Mouse (Mus musculus) forebrain, embryonic 10.5 days (tissue): ENCODE measurements at regions not wholly inside any gene's neighbourhood (a gene's known extent, or its start where the extent isn't known, plus 50 kb on each side); places are given as distances from the start of the nearest gene placed in this dataset.

ENCODE experiments used
- DNase-seq: peaks from one replicate; pipeline ENCODE4 v3.0.0-alpha.2; 2017; ENCODE audit warnings: low spot score; ENCODE audit errors: extremely low spot score
- H3K27ac ChIP-seq: fragments of 300-500 bp; sonication (generic); 2 replicates; pipeline ENCODE4 v1.5.1; 2016; ENCODE audit warnings: mild to moderate bottlenecking
- H3K27me3 ChIP-seq: fragments of 300-500 bp; sonication (generic); 2 replicates; pipeline ENCODE4 v1.6.1; 2016; ENCODE audit warnings: mild to moderate bottlenecking; ENCODE audit not compliant: poor library complexity, severe bottlenecking
- H3K36me3 ChIP-seq: fragments of 300-500 bp; sonication (generic); replicated peaks from 2 replicates; pipeline ENCODE4 v1.6.1; 2016; ENCODE audit warnings: mild to moderate bottlenecking, moderate library complexity
- H3K4me1 ChIP-seq: fragments of 300-500 bp; sonication (generic); 2 replicates; pipeline ENCODE4 v1.6.1; 2016
- H3K4me3 ChIP-seq: fragments of 300-500 bp; sonication (generic); 2 replicates; pipeline ENCODE4 v1.5.1; 2016; ENCODE audit warnings: mild to moderate bottlenecking, moderate library complexity
- H3K9me3 ChIP-seq: fragments of 300-500 bp; sonication (generic); 2 replicates; pipeline ENCODE4 v1.6.1; 2016; ENCODE audit warnings: mild to moderate bottlenecking, moderate library complexity
- WGBS: fragments of 180-500 bp; shearing (Covaris S2); methylation state at CpG from one replicate; pipeline ENCODE4 v1.1.7; 2016; 5-methylcytosine and 5-hydroxymethylcytosine counted together

DNA sequence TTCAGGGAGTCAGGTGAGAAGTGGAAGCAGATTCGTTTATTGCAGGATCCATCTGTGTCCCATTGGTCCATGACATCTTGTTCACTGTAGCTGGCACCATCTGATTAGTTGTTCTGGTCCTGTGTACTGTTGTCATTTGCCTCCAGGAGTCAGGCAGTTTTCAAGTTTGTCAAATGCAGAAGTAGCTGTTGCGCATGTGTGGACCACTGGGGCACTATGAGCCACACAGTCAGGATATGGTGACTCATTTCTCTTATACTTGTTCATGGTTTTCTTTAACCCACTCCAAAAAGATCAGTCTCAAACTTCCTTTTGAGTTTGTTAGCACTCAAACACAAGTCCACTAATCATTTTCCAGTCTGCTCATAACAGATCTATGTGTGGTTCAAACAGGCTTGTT, 81.9 kb downstream of the Gm12887 start:
- Histone ChIP-seq H3K27me3 (no peaks in the 10 kb centered on the region), H3K4me3 (no peak overlapping the region), H3K36me3 (no peaks in the 10 kb centered on the region), H3K9me3 (peaks cover 88% of the 10 kb centered on the region), H3K27ac (no peak overlapping the region), H3K4me1 (no peaks in the 10 kb centered on the region)
- WGBS: 72% methylated on average over 2 of the region's 2 CpGs
- DNase-seq: no peak
